Mouse (Mus musculus) heart, embryonic 13.5 days (tissue): ENCODE results near the gene Rimklb. TPM values are rescaled to one million over a fixed set of nuclear protein-coding genes. Genes with fewer than 3 reads are reported as not detected.

Source experiments
- ATAC-seq: fragments of 200-750 bp; cut with Nextera tagmentation; 2 replicates; pipeline ENCODE4 v1.8.0; 2017; ENCODE audit warnings: moderate TSS enrichment; ENCODE audit not compliant: insufficient number of reproducible peaks, low FRiP score, low TSS enrichment; ENCODE audit errors: extremely low read depth
- H3K27ac ChIP-seq: fragments of 300-500 bp; sonication (generic); replicated peaks from 2 replicates; pipeline ENCODE4 v1.5.1; 2015; ENCODE audit warnings: moderate library complexity, mild to moderate bottlenecking, inconsistent platforms
- H3K27me3 ChIP-seq: fragments of 300-500 bp; sonication (generic); replicated peaks from 2 replicates; pipeline ENCODE4 v1.6.1; 2015; ENCODE audit warnings: mild to moderate bottlenecking, inconsistent platforms
- H3K36me3 ChIP-seq: fragments of 300-500 bp; sonication (generic); 2 replicates; pipeline ENCODE4 v1.6.1; 2015; ENCODE audit warnings: mild to moderate bottlenecking, inconsistent platforms
- H3K4me1 ChIP-seq: fragments of 300-500 bp; sonication (generic); 2 replicates; pipeline ENCODE4 v1.6.1; 2015; ENCODE audit warnings: inconsistent platforms
- H3K4me2 ChIP-seq: fragments of 300-500 bp; sonication (generic); 2 replicates; pipeline ENCODE4 v1.6.1; 2015; ENCODE audit warnings: inconsistent platforms, mild to moderate bottlenecking, moderate library complexity
- H3K4me3 ChIP-seq: fragments of 300-500 bp; sonication (generic); 2 replicates; pipeline ENCODE4 v1.5.1; 2015; ENCODE audit warnings: moderate library complexity, mild to moderate bottlenecking, inconsistent platforms
- H3K9ac ChIP-seq: fragments of 300-500 bp; sonication (generic); 2 replicates; pipeline ENCODE4 v1.6.1; 2015; ENCODE audit warnings: inconsistent platforms, mild to moderate bottlenecking, moderate library complexity
- H3K9me3 ChIP-seq: fragments of 300-500 bp; sonication (generic); 2 replicates; pipeline ENCODE4 v1.6.1; 2016; ENCODE audit warnings: inconsistent platforms
- WGBS: fragments of 180-500 bp; shearing (Covaris S2); methylation state at CpG from one replicate; pipeline ENCODE4 v1.1.7; 2015; ENCODE audit warnings: mixed read lengths; 5-methylcytosine and 5-hydroxymethylcytosine counted together
- polyA plus RNA-seq: library from polyadenylated mRNA; unstranded; fragments of >200 nt; fragmentation: Nextera tagmentation; extraction: Ambion mirVana; gene quantifications from 2 replicates; pipeline ENCODE4 v1.2.1, GENCODE M21; 2015

Rimklb gene
- polyA plus RNA-seq, 1 experiment from 2014 or later, result 6.0 TPM

DNA sequence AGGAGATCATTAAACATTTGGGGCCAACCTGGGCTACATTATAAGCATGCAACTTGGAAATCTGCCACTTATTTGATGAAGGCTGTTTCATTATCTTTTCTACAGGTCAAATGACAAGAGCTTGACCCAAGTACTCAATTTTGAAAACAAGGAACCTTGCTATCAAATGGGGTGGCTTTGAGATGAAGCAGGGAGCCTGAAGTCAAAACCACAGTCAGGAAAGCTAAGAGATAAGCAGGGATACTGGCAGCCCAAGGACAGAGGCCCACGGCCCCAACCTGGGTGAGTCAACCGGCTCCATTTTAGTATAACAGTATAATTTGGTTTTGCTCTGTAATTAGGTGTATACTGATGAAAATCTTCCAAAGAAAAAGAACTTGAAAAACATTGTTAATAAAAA, 28.3 kb downstream of the Rimklb start:
- no peak for ATAC-seq
- Histone ChIP-seq H3K4me2 (no peak overlapping the region), H3K27ac (no peak overlapping the region), H3K9ac (no peak overlapping the region), H3K9me3 (no peaks in the 10 kb centered on the region), H3K27me3 (no peaks in the 10 kb centered on the region), H3K4me3 (no peak overlapping the region), H3K4me1 (no peaks in the 10 kb centered on the region), H3K36me3 (peaks cover 22% of the 10 kb centered on the region; the same call in 1 of the 2 replicates)
- 57% methylated on average over 2 of the region's 2 CpGs for WGBS

GRCm38 (mm10) chr6:122469030-122469640, 29.4 kb downstream of the Rimklb start:
- Histone ChIP-seq H3K36me3 (peaks cover 22% of the 10 kb centered on the region; the same call in 1 of the 2 replicates), H3K9ac (no peak overlapping the region)
- WGBS, result 86% methylated on average over 15 of the region's 15 CpGs

GRCm38 (mm10) chr6:122466092-122466713, 32.4 kb downstream of the Rimklb start:
- Histone ChIP-seq H3K27me3 (no peaks in the 10 kb centered on the region), H3K4me3 (no peak overlapping the region), H3K9me3 (no peaks in the 10 kb centered on the region), H3K4me1 (no peaks in the 10 kb centered on the region), H3K9ac (no peak overlapping the region), H3K36me3 (peaks cover 26% of the 10 kb centered on the region), H3K4me2 (no peak overlapping the region), H3K27ac (no peak overlapping the region)
- WGBS, result 83% methylated on average over 3 of the region's 3 CpGs
- ATAC-seq, result no peak

More at GRCm38 (mm10) chr6:122469030-122469640, 29.4 kb downstream of the Rimklb start:
- Histone ChIP-seq H3K4me3 (no peak overlapping the region), H3K27ac (no peak overlapping the region), H3K9me3 (no peaks in the 10 kb centered on the region), H3K4me2 (no peak overlapping the region), H3K4me1 (no peaks in the 10 kb centered on the region), H3K27me3 (no peaks in the 10 kb centered on the region)
- ATAC-seq, result no peak

GRCm38 (mm10) chr6:122458946-122459693, 39.4 kb downstream of the Rimklb start:
- Histone ChIP-seq H3K9ac (no peak overlapping the region), H3K4me3 (no peak overlapping the region), H3K36me3 (peaks cover 34% of the 10 kb centered on the region), H3K9me3 (no peaks in the 10 kb centered on the region), H3K4me1 (no peaks in the 10 kb centered on the region), H3K27me3 (no peaks in the 10 kb centered on the region), H3K4me2 (no peak overlapping the region), H3K27ac (no peak overlapping the region)
- WGBS, result 85% methylated on average over 8 of the region's 8 CpGs
- ATAC-seq, result no peak

DNA sequence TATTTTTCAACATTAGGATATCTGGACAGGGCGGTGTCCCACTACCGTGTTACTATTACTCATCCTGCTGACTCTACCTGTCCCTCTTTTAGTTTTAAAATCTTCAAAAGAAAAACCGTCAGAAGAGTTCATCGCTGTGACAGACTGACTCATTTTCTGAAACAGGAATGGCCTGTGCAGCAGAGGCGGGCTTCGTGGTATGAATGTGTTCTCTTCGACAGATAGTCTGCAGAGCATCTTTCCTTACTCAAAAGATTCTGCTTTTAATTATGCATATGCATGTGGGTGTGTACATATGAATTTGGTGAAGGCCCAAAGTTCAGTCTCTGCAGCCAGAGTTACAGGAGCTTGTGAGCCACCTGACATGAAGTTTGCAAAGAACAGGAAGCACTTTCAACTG, 50.7 kb downstream of the Rimklb start:
- no peaks in the 10 kb centered on the region for H3K4me1 ChIP-seq
- H3K27me3 ChIP-seq, result no peaks in the 10 kb centered on the region
- H3K4me3 ChIP-seq, result no peak overlapping the region
- H3K4me2 ChIP-seq, result no peak overlapping the region
- no peak overlapping the region for H3K27ac ChIP-seq
- ATAC-seq, result no peak
- no peak overlapping the region for H3K9ac ChIP-seq
- 91% methylated on average over 7 of the region's 7 CpGs for WGBS
- no peaks in the 10 kb centered on the region for H3K36me3 ChIP-seq
- no peaks in the 10 kb centered on the region for H3K9me3 ChIP-seq

GRCm38 (mm10) chr6:122445215-122445614, 53.3 kb downstream of the Rimklb start:
- H3K9me3 ChIP-seq, result no peaks in the 10 kb centered on the region
- H3K4me2 ChIP-seq, result no peak overlapping the region
- H3K27ac ChIP-seq, result no peak overlapping the region
- no peak overlapping the region for H3K4me3 ChIP-seq
- no peaks in the 10 kb centered on the region for H3K27me3 ChIP-seq
- H3K36me3 ChIP-seq, result no peaks in the 10 kb centered on the region
- ATAC-seq, result no peak
- H3K9ac ChIP-seq, result no peak overlapping the region
- no peaks in the 10 kb centered on the region for H3K4me1 ChIP-seq
- 76% methylated on average over 6 of the region's 6 CpGs for WGBS

GRCm38 (mm10) chr6:122440632-122441226, 57.8 kb downstream of the Rimklb start:
- WGBS, result 76% methylated on average over 4 of the region's 4 CpGs
- Histone ChIP-seq H3K27ac (no peak overlapping the region), H3K27me3 (no peaks in the 10 kb centered on the region), H3K9ac (no peak overlapping the region), H3K36me3 (no peaks in the 10 kb centered on the region), H3K4me2 (no peak overlapping the region), H3K4me1 (no peaks in the 10 kb centered on the region), H3K9me3 (no peaks in the 10 kb centered on the region), H3K4me3 (no peak overlapping the region)
- no peak for ATAC-seq

DNA sequence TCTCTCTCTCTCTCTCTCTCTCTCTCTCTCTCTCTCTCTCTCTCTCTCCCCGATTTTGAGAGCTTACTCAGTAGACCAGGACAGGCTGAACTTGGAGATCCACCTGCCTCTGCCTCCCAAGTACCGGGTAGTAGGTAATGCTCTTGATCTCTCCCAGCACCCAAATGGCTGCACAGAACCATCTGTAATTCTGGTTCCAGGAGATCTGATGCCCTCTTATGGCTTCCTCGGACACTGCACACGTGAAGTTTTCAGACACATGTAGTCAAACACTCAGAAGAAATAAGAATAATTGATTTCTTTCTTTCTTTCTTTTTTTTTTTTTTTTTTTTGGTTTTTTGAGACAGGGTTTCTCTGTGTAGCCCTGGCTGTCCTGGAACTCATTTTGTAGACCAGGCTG, 59.3 kb downstream of the Rimklb start:
- Histone ChIP-seq H3K36me3 (no peaks in the 10 kb centered on the region), H3K4me3 (no peak overlapping the region), H3K9ac (no peak overlapping the region), H3K9me3 (no peaks in the 10 kb centered on the region), H3K27me3 (no peaks in the 10 kb centered on the region), H3K4me1 (no peaks in the 10 kb centered on the region), H3K27ac (no peak overlapping the region), H3K4me2 (no peak overlapping the region)
- ATAC-seq, result no peak
- 71% methylated on average over 3 of the region's 4 CpGs for WGBS

GRCm38 (mm10) chr6:122435270-122435669, 63.3 kb downstream of the Rimklb start:
- H3K4me3 ChIP-seq, result no peak overlapping the region
- no peaks in the 10 kb centered on the region for H3K9me3 ChIP-seq
- 82% methylated on average over 2 of the region's 2 CpGs for whole genome bisulfite sequencing
- H3K9ac ChIP-seq, result no peak overlapping the region
- ATAC-seq, result no peak
- H3K4me1 ChIP-seq, result no peaks in the 10 kb centered on the region
- no peak overlapping the region for H3K27ac ChIP-seq
- H3K36me3 ChIP-seq, result no peaks in the 10 kb centered on the region
- no peak overlapping the region for H3K4me2 ChIP-seq
- H3K27me3 ChIP-seq, result no peaks in the 10 kb centered on the region

DNA sequence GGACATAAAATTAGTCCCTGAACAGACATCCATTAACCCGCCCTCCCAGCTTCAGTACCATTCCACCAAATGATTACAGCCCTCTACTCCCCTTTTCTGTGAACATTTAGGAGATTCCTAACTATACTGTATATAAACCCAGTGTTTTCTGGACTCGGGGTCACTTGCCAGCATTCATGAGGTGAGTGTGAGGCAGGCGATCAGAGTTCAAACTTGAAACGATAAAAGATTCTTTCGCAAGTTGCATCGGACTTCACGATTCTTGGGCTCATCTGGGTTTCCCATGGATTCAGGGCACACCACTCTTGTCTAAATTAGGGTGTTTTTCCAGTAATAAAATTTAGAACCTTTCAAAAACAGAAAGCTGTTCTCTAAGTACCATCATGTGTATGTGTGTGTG, 71.1 kb downstream of the Rimklb start:
- Histone ChIP-seq H3K27me3 (no peaks in the 10 kb centered on the region), H3K9me3 (peaks cover 5% of the 10 kb centered on the region; the same call in 1 of the 2 replicates), H3K27ac (no peak overlapping the region), H3K36me3 (no peaks in the 10 kb centered on the region), H3K9ac (no peak overlapping the region), H3K4me1 (no peaks in the 10 kb centered on the region), H3K4me3 (no peak overlapping the region), H3K4me2 (no peak overlapping the region)
- ATAC-seq, result no peak
- WGBS, result 75% methylated on average over 7 of the region's 7 CpGs

- no peak overlapping the region for H3K9ac ChIP-seq
- no peak for ATAC-seq
- H3K9me3 ChIP-seq, result no peaks in the 10 kb centered on the region
- H3K4me3 ChIP-seq, result no peak overlapping the region
- no peaks in the 10 kb centered on the region for H3K4me1 ChIP-seq
- H3K27me3 ChIP-seq, result no peaks in the 10 kb centered on the region
- H3K4me2 ChIP-seq, result no peak overlapping the region
- WGBS, result 79% methylated on average over 7 of the region's 7 CpGs
- H3K36me3 ChIP-seq, result no peaks in the 10 kb centered on the region
- H3K27ac ChIP-seq, result no peak overlapping the region
Measured at GRCm38 (mm10) chr6:122417015-122417414, 81.5 kb downstream of the Rimklb start.
